Mouse (Mus musculus) embryonic fibroblast, embryonic 13.5 days (primary cell): ENCODE data around the gene Il4.

Experiments
- CTCF ChIP-seq: IDR thresholded peaks from 2 replicates; pipeline ENCODE4 v1.5.1; 2011; ENCODE audit warnings: mild to moderate bottlenecking, control low read depth, low read length, moderate library complexity, borderline replicate concordance; ENCODE audit not compliant: insufficient read depth
- POLR2A ChIP-seq: IDR thresholded peaks from 2 replicates; pipeline ENCODE4 v1.6.1; 2011; ENCODE audit warnings: low read depth, mild to moderate bottlenecking, control low read depth, low read length, moderate library complexity

DNA sequence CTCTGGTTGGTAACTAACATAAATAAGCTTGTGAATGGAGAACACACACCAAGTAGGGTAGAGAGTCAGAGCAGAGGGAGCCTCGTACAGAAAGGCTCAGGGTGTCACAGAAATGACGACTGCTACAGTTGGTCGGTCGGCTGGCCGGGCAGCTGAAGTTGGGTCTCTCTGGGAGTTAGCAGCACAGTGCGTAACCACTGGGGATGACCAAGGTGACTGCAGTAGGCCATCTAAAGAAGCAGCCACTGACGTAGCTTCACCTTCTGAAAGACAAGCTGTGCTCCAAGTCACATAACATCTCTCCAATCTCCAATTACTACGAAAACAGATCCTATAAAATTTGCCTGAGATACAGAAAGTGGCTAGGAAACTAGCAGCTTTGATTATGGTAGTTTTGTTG, 38.9 kb upstream of the Il4 start:
- no peak for TF ChIP-seq POLR2A
- no peak for TF ChIP-seq CTCF
